Mouse (Mus musculus): ENCODE results near the gene Ckmt2. TPM values are rescaled to one million over a fixed set of nuclear protein-coding genes. Genes with fewer than 3 reads are reported as not detected.

Gene Ckmt2
- polyA plus RNA-seq, 1 experiment from 2014 or later: not detected

GRCm38 (mm10) chr13:91827876-91828275 is 48.8 kb downstream of the Ckmt2 start:
- Histone ChIP-seq H3K4me3 (ENCODE audit: low read depth, low read length) (no peak overlapping the region), H3K27me3 (ENCODE audit: control insufficient read depth, insufficient read depth, low read length) (no peaks in the 10 kb centered on the region), H3K4me2 (ENCODE audit: low read depth, low read length) (no peak overlapping the region), H3K36me3 (ENCODE audit: control insufficient read depth, insufficient read depth, low read length) (no peaks in the 10 kb centered on the region), H3K9me3 (ENCODE audit: control insufficient read depth, low read length) (no peaks in the 10 kb centered on the region), H3K9ac (replicated peaks; ENCODE audit: low read depth, low read length) (no peak overlapping the region), H3K4me1 (ENCODE audit: control insufficient read depth, insufficient read depth, low read length) (no peaks in the 10 kb centered on the region), H3K27ac (ENCODE audit: low read depth, low read length) (no peak overlapping the region)
- ATAC-seq (ENCODE audit: low read depth): no peak

GRCm38 (mm10) chr13:91826066-91826465 is 50.6 kb downstream of the Ckmt2 start:
- WGBS: 97% methylated on average over 2 of the region's 2 CpGs
- ATAC-seq (ENCODE audit: low read depth): no peak

GRCm38 (mm10) chr13:91824845-91825550 is 51.7 kb downstream of the Ckmt2 start:
- no peak overlapping the region for H3K4me3 ChIP-seq (ENCODE audit: low read depth, low read length)
- H3K27ac ChIP-seq (ENCODE audit: low read depth, low read length): no peak overlapping the region
- no peaks in the 10 kb centered on the region for H3K27me3 ChIP-seq (ENCODE audit: control insufficient read depth, insufficient read depth, low read length)
- ATAC-seq (ENCODE audit: low read depth): peak; percentile 46; the same call in 1 of the 2 replicates
- no peaks in the 10 kb centered on the region for H3K4me1 ChIP-seq (ENCODE audit: control insufficient read depth, insufficient read depth, low read length)
- no peak overlapping the region for H3K4me2 ChIP-seq (ENCODE audit: low read depth, low read length)
- H3K9ac ChIP-seq (replicated peaks; ENCODE audit: low read depth, low read length): no peak overlapping the region
- no peaks in the 10 kb centered on the region for H3K36me3 ChIP-seq (ENCODE audit: control insufficient read depth, insufficient read depth, low read length)
- H3K9me3 ChIP-seq (ENCODE audit: control insufficient read depth, low read length): no peaks in the 10 kb centered on the region
- 61% methylated on average over 4 of the region's 4 CpGs for WGBS

More at GRCm38 (mm10) chr13:91826066-91826465, 50.6 kb downstream of the Ckmt2 start:
- Histone ChIP-seq H3K4me2 (ENCODE audit: low read depth, low read length) (no peak overlapping the region), H3K36me3 (ENCODE audit: control insufficient read depth, insufficient read depth, low read length) (no peaks in the 10 kb centered on the region), H3K27ac (ENCODE audit: low read depth, low read length) (no peak overlapping the region), H3K4me3 (ENCODE audit: low read depth, low read length) (no peak overlapping the region), H3K9me3 (ENCODE audit: control insufficient read depth, low read length) (no peaks in the 10 kb centered on the region), H3K9ac (replicated peaks; ENCODE audit: low read depth, low read length) (no peak overlapping the region), H3K27me3 (ENCODE audit: control insufficient read depth, insufficient read depth, low read length) (no peaks in the 10 kb centered on the region), H3K4me1 (ENCODE audit: control insufficient read depth, insufficient read depth, low read length) (no peaks in the 10 kb centered on the region)

- 60% methylated on average over 6 of the region's 6 CpGs for WGBS
- Histone ChIP-seq H3K4me1 (ENCODE audit: control insufficient read depth, insufficient read depth, low read length) (no peaks in the 10 kb centered on the region), H3K36me3 (ENCODE audit: control insufficient read depth, insufficient read depth, low read length) (no peaks in the 10 kb centered on the region), H3K9ac (replicated peaks; ENCODE audit: low read depth, low read length) (no peak overlapping the region), H3K4me2 (ENCODE audit: low read depth, low read length) (no peak overlapping the region), H3K9me3 (ENCODE audit: control insufficient read depth, low read length) (no peaks in the 10 kb centered on the region), H3K27me3 (ENCODE audit: control insufficient read depth, insufficient read depth, low read length) (no peaks in the 10 kb centered on the region), H3K4me3 (ENCODE audit: low read depth, low read length) (no peak overlapping the region), H3K27ac (ENCODE audit: low read depth, low read length) (no peak overlapping the region)
- peak; percentile 66; the same call in 1 of the 2 replicates for ATAC-seq (ENCODE audit: low read depth)
Measured at GRCm38 (mm10) chr13:91823735-91824134, 53.0 kb downstream of the Ckmt2 start.

- Histone ChIP-seq H3K27ac (ENCODE audit: low read depth, low read length) (no peak overlapping the region), H3K27me3 (ENCODE audit: control insufficient read depth, insufficient read depth, low read length) (no peaks in the 10 kb centered on the region), H3K4me2 (ENCODE audit: low read depth, low read length) (no peak overlapping the region), H3K36me3 (ENCODE audit: control insufficient read depth, insufficient read depth, low read length) (no peaks in the 10 kb centered on the region), H3K4me3 (ENCODE audit: low read depth, low read length) (no peak overlapping the region), H3K4me1 (ENCODE audit: control insufficient read depth, insufficient read depth, low read length) (no peaks in the 10 kb centered on the region), H3K9me3 (ENCODE audit: control insufficient read depth, low read length) (no peaks in the 10 kb centered on the region), H3K9ac (replicated peaks; ENCODE audit: low read depth, low read length) (no peak overlapping the region)
- WGBS: 97% methylated on average over 5 of the region's 5 CpGs
- ATAC-seq (ENCODE audit: low read depth): no peak
Measured at GRCm38 (mm10) chr13:91814670-91815069, 62.0 kb downstream of the Ckmt2 start.

GRCm38 (mm10) chr13:91809476-91809875 is 67.2 kb downstream of the Ckmt2 start:
- no peak for ATAC-seq (ENCODE audit: low read depth)
- H3K9ac ChIP-seq (replicated peaks; ENCODE audit: low read depth, low read length): no peak overlapping the region
- WGBS: 41% methylated on average over 2 of the region's 2 CpGs
- no peaks in the 10 kb centered on the region for H3K9me3 ChIP-seq (ENCODE audit: control insufficient read depth, low read length)
- peaks cover 8% of the 10 kb centered on the region for H3K36me3 ChIP-seq (ENCODE audit: control insufficient read depth, insufficient read depth, low read length)
- no peak overlapping the region for H3K4me2 ChIP-seq (ENCODE audit: low read depth, low read length)
- no peaks in the 10 kb centered on the region for H3K27me3 ChIP-seq (ENCODE audit: control insufficient read depth, insufficient read depth, low read length)
- peaks cover 11% of the 10 kb centered on the region; the same call in 1 of the 2 replicates for H3K4me1 ChIP-seq (ENCODE audit: control insufficient read depth, insufficient read depth, low read length)
- no peak overlapping the region for H3K4me3 ChIP-seq (ENCODE audit: low read depth, low read length)
- H3K27ac ChIP-seq (ENCODE audit: low read depth, low read length): no peak overlapping the region

- Histone ChIP-seq H3K9ac (replicated peaks; ENCODE audit: low read depth, low read length) (peak overlapping the region; percentile 98), H3K36me3 (ENCODE audit: control insufficient read depth, insufficient read depth, low read length) (peaks cover 11% of the 10 kb centered on the region), H3K4me3 (ENCODE audit: low read depth, low read length) (peak overlapping the region; percentile 95), H3K4me2 (ENCODE audit: low read depth, low read length) (peak overlapping the region; percentile 61), H3K27me3 (ENCODE audit: control insufficient read depth, insufficient read depth, low read length) (no peaks in the 10 kb centered on the region), H3K9me3 (ENCODE audit: control insufficient read depth, low read length) (no peaks in the 10 kb centered on the region), H3K27ac (ENCODE audit: low read depth, low read length) (peak overlapping the region; percentile 98), H3K4me1 (ENCODE audit: control insufficient read depth, insufficient read depth, low read length) (peaks cover 11% of the 10 kb centered on the region; the same call in 1 of the 2 replicates)
- 37% methylated on average over 20 of the region's 20 CpGs for WGBS
- ATAC-seq (ENCODE audit: low read depth): peak; percentile 35; the same call in 1 of the 2 replicates
Measured at GRCm38 (mm10) chr13:91807874-91808575, 68.7 kb downstream of the Ckmt2 start.

- Histone ChIP-seq H3K36me3 (ENCODE audit: control insufficient read depth, insufficient read depth, low read length) (peaks cover 11% of the 10 kb centered on the region), H3K4me2 (ENCODE audit: low read depth, low read length) (peak within 1 kb of the TSS; percentile 61), H3K4me1 (ENCODE audit: control insufficient read depth, insufficient read depth, low read length) (peaks cover 11% of the 10 kb centered on the region; the same call in 1 of the 2 replicates), H3K27me3 (ENCODE audit: control insufficient read depth, insufficient read depth, low read length) (no peaks in the 10 kb centered on the region), H3K4me3 (ENCODE audit: low read depth, low read length) (peak within 1 kb of the TSS; percentile 95), H3K9ac (replicated peaks; ENCODE audit: low read depth, low read length) (peak within 1 kb of the TSS; percentile 98), H3K9me3 (ENCODE audit: control insufficient read depth, low read length) (no peaks in the 10 kb centered on the region), H3K27ac (ENCODE audit: low read depth, low read length) (peak within 1 kb of the TSS; percentile 98)
- under 1% methylated on average over 50 of the region's 50 CpGs for WGBS
- peak; percentile 99 for ATAC-seq (ENCODE audit: low read depth)
Measured at GRCm38 (mm10) chr13:91807155-91807839, 69.4 kb downstream of the Ckmt2 start, which contains the start of gene Zcchc9. Zcchc9 (minus strand) TSS chr13:91807705.

Measured in neural tube, embryonic 14.5 days (tissue).